Mouse (Mus musculus) liver, adult 2 months (tissue): ENCODE results near the gene Hemk1. TPM values are rescaled to one million over a fixed set of nuclear protein-coding genes. Genes with fewer than 3 reads are reported as not detected.

Experiments
- DNase-seq: peaks from one replicate; pipeline ENCODE4 v3.0.0-alpha.2; 2011; ENCODE audit warnings: low read depth, low spot score; ENCODE audit errors: extremely low read depth
- H3K27ac ChIP-seq: fragments of 200-500 bp; replicated peaks from 2 replicates; pipeline ENCODE4 v1.5.1; 2012; ENCODE audit warnings: low read depth, mild to moderate bottlenecking, control low read depth, inconsistent platforms, low read length; ENCODE audit not compliant: insufficient read depth
- H3K27me3 ChIP-seq: fragments of 200-500 bp; 2 replicates; pipeline ENCODE4 v1.6.1; 2012; ENCODE audit warnings: mild to moderate bottlenecking, moderate library complexity, low read length, inconsistent platforms; ENCODE audit not compliant: control insufficient read depth, insufficient read depth
- H3K36me3 ChIP-seq: fragments of 200-500 bp; 2 replicates; pipeline ENCODE4 v1.6.1; 2012; ENCODE audit warnings: low read length, inconsistent platforms; ENCODE audit not compliant: control insufficient read depth, insufficient read depth
- H3K4me1 ChIP-seq: fragments of 200-500 bp; 2 replicates; pipeline ENCODE4 v1.6.1; 2011; ENCODE audit warnings: low read length; ENCODE audit not compliant: control insufficient read depth, insufficient read depth
- H3K4me3 ChIP-seq: fragments of 200-500 bp; 2 replicates; pipeline ENCODE4 v1.5.1; 2011; ENCODE audit warnings: low read depth, mild to moderate bottlenecking, control low read depth, low read length, moderate library complexity; ENCODE audit not compliant: insufficient read depth
- H3K79me2 ChIP-seq: fragments of 200-500 bp; 2 replicates; pipeline ENCODE4 v1.6.1; 2012; ENCODE audit warnings: inconsistent platforms, mild to moderate bottlenecking, low read length, moderate library complexity; ENCODE audit not compliant: control insufficient read depth, insufficient read depth
- H3K9ac ChIP-seq: fragments of 200-500 bp; 2 replicates; pipeline ENCODE4 v1.6.1; 2012; ENCODE audit warnings: low read depth, mild to moderate bottlenecking, control low read depth, inconsistent platforms, low read length
- CTCF ChIP-seq: fragments of 200-500 bp; IDR thresholded peaks from 2 replicates; pipeline ENCODE4 v1.5.1; 2011; ENCODE audit warnings: low read depth, low read length, control low read depth
- POLR2A ChIP-seq: fragments of 200-500 bp; IDR thresholded peaks from 2 replicates; pipeline ENCODE4 v1.6.1; 2011; ENCODE audit warnings: low read length, control low read depth; ENCODE audit not compliant: insufficient read depth; ENCODE audit errors: extremely low read depth
- WGBS: fragments of 180-500 bp; shearing (Covaris S2); methylation state at CpG from one replicate; pipeline ENCODE4 v1.1.7; 2018; 5-methylcytosine and 5-hydroxymethylcytosine counted together
- polyA plus RNA-seq: library from polyadenylated mRNA; depleted of rRNA; stranded (reverse); fragments of >200 nt; gene quantifications from 2 replicates; pipeline ENCODE4 v1.2.3, GENCODE M21; 2012
- total RNA-seq: library from RNA; depleted of rRNA; stranded (reverse); fragments of >200 nt; gene quantifications from 2 replicates; pipeline ENCODE4 v1.2.3, GENCODE M21; 2014

Gene Hemk1
- total and polyA plus RNA-seq, 2 experiments: 18.4 to 28.1 TPM

- no peak overlapping the region for H3K4me3 ChIP-seq
- H3K27me3 ChIP-seq: no peaks in the 10 kb centered on the region
- TF ChIP-seq POLR2A (no peak), CTCF (no peak)
- no peak overlapping the region for H3K27ac ChIP-seq
- WGBS: 81% methylated on average over 9 of the region's 9 CpGs
- no peak overlapping the region for H3K9ac ChIP-seq
- H3K4me1 ChIP-seq: no peaks in the 10 kb centered on the region
- H3K36me3 ChIP-seq: no peaks in the 10 kb centered on the region
- no peak for DNase-seq
- H3K79me2 ChIP-seq: no peaks in the 10 kb centered on the region
These were observed 9.5 kb upstream of the Hemk1 start for GRCm38 (mm10) chr9:107347586-107348183.

DNA sequence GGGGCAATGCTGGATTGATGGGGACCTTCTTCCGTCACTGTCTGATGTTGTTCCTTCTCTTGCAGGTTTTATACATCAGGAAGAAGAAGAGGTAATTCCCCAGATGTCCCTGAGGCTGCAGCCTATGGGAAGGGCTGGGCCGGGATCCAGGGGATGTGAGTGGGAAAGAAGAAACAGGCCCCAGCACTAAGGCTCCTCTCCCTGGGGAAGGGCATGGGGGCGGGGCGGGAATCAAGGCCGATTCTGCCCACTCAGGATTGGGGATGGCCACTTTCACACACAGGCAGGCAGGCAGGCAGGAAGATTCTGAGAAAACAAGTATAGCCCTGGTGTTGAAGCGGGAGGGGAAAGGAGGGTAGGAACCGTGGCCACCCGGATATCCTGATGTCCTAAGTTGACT, 7.9 kb upstream of the Hemk1 start:
- Histone ChIP-seq H3K4me3 (no peak overlapping the region), H3K9ac (no peak overlapping the region), H3K27ac (no peak overlapping the region), H3K79me2 (no peaks in the 10 kb centered on the region), H3K4me1 (no peaks in the 10 kb centered on the region), H3K27me3 (no peaks in the 10 kb centered on the region), H3K36me3 (no peaks in the 10 kb centered on the region)
- WGBS: 92% methylated on average over 8 of the region's 8 CpGs
- TF ChIP-seq POLR2A: no peak
- no peak for TF ChIP-seq CTCF
- no peak for DNase-seq

DNA sequence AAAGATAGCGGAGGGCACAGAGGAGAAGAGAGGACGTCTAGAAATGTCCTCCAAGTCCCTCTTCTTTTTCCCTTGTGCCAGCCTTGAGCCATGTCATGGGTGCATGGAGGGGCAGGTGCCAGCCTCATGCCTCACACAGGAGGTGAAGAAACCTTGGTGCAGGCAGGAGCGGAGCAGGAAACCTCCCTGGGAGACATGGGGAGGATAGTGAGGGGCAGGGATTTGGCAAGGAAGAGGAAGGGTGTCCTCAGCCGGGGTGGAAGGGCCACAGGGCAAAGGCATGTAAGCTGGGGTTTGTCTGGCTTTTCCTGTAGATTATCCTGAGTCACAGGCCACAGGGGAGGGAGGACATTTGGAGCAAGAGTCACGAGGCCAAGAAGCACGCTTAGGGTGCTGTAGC, 5.9 kb upstream of the Hemk1 start:
- 67% methylated on average over 6 of the region's 6 CpGs for WGBS
- no peak overlapping the region for H3K27ac ChIP-seq
- H3K79me2 ChIP-seq: no peaks in the 10 kb centered on the region
- no peaks in the 10 kb centered on the region for H3K27me3 ChIP-seq
- peaks cover 3% of the 10 kb centered on the region; the same call in 1 of the 2 replicates for H3K4me1 ChIP-seq
- no peak for TF ChIP-seq CTCF
- no peak for TF ChIP-seq POLR2A
- DNase-seq: no peak
- no peaks in the 10 kb centered on the region for H3K36me3 ChIP-seq
- no peak overlapping the region for H3K9ac ChIP-seq
- no peak overlapping the region for H3K4me3 ChIP-seq

- Histone ChIP-seq H3K4me1 (peaks cover 3% of the 10 kb centered on the region; the same call in 1 of the 2 replicates), H3K27me3 (no peaks in the 10 kb centered on the region), H3K79me2 (no peaks in the 10 kb centered on the region), H3K9ac (no peak overlapping the region), H3K36me3 (no peaks in the 10 kb centered on the region), H3K27ac (no peak overlapping the region), H3K4me3 (no peak overlapping the region)
- DNase-seq: no peak
- TF ChIP-seq CTCF: no peak
- TF ChIP-seq POLR2A: no peak
- 72% methylated on average over 8 of the region's 8 CpGs for WGBS
These were observed 5.2 kb upstream of the Hemk1 start for GRCm38 (mm10) chr9:107343146-107343943.

DNA sequence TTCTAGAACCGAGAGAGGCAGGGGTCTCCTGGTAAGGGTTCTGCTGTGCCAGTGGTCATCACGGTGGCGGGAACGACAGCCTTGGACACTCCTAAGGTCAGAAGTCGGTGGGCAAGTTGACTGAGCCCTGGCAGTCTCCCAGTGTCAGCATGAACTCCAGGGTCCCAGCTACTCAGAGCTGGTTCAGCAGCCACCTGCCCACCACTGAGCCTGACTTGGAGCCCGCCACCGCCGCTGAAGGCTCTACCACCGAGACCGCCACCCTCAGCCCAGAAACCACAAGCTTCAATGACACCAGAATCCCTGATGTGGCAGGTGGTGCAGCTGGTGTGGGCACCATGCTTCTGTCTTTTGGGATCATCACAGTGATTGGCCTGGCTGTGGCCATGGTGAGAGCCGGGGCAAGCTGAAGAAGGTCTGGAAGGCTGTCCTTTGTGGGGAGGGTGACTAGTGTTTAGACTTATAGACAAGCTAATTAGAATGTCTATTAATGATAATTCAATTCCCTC, 4.1 kb upstream of the Hemk1 start:
- H3K9ac ChIP-seq: no peak overlapping the region
- H3K36me3 ChIP-seq: no peaks in the 10 kb centered on the region
- 94% methylated on average over 11 of the region's 11 CpGs for WGBS
- H3K79me2 ChIP-seq: no peaks in the 10 kb centered on the region
- TF ChIP-seq CTCF (no peak), POLR2A (no peak)
- peaks cover 6% of the 10 kb centered on the region; the same call in 1 of the 2 replicates for H3K4me1 ChIP-seq
- H3K27me3 ChIP-seq: no peaks in the 10 kb centered on the region
- H3K27ac ChIP-seq: no peak overlapping the region
- DNase-seq: no peak
- no peak overlapping the region for H3K4me3 ChIP-seq
